Mouse (Mus musculus) heart, embryonic 15.5 days (tissue): ENCODE data around the gene Dok1. TPM values are rescaled to one million over a fixed set of nuclear protein-coding genes. Genes with fewer than 3 reads are reported as not detected.

Source experiments
- ATAC-seq: fragments of 200-750 bp; cut with Nextera tagmentation; replicated peaks from 2 replicates; pipeline ENCODE4 v1.8.0; 2017; ENCODE audit warnings: low read depth, moderate TSS enrichment; ENCODE audit not compliant: insufficient number of reproducible peaks, insufficient read depth, low FRiP score
- H3K27ac ChIP-seq: fragments of 300-500 bp; sonication (generic); 2 replicates; pipeline ENCODE4 v1.5.1; 2015; ENCODE audit warnings: mild to moderate bottlenecking, inconsistent platforms
- H3K27me3 ChIP-seq: fragments of 300-500 bp; sonication (generic); 2 replicates; pipeline ENCODE4 v1.6.1; 2015; ENCODE audit warnings: inconsistent platforms
- H3K36me3 ChIP-seq: fragments of 300-500 bp; sonication (generic); 2 replicates; pipeline ENCODE4 v1.6.1; 2015; ENCODE audit warnings: mild to moderate bottlenecking, inconsistent platforms
- H3K4me1 ChIP-seq: fragments of 300-500 bp; sonication (generic); replicated peaks from 2 replicates; pipeline ENCODE4 v1.6.1; 2015; ENCODE audit warnings: inconsistent platforms
- H3K4me2 ChIP-seq: fragments of 300-500 bp; sonication (generic); 2 replicates; pipeline ENCODE4 v1.6.1; 2015; ENCODE audit warnings: inconsistent platforms, mild to moderate bottlenecking, moderate library complexity
- H3K4me3 ChIP-seq: fragments of 300-500 bp; sonication (generic); 2 replicates; pipeline ENCODE4 v1.5.1; 2015; ENCODE audit warnings: mild to moderate bottlenecking, inconsistent platforms
- H3K9ac ChIP-seq: fragments of 300-500 bp; sonication (generic); 2 replicates; pipeline ENCODE4 v1.6.1; 2015; ENCODE audit warnings: mild to moderate bottlenecking, inconsistent platforms
- H3K9me3 ChIP-seq: fragments of 300-500 bp; sonication (generic); replicated peaks from 2 replicates; pipeline ENCODE4 v1.6.1; 2016; ENCODE audit warnings: inconsistent platforms
- WGBS: fragments of 180-500 bp; shearing (Covaris S2); methylation state at CpG from one replicate; pipeline ENCODE4 v1.1.7; 2015; ENCODE audit warnings: mixed read lengths; 5-methylcytosine and 5-hydroxymethylcytosine counted together
- polyA plus RNA-seq: library from polyadenylated mRNA; unstranded; fragments of >200 nt; fragmentation: Nextera tagmentation; extraction: Ambion mirVana; gene quantifications from 2 replicates; pipeline ENCODE4 v1.2.1, GENCODE M21; 2015

Gene Dok1
- polyA plus RNA-seq, 1 experiment from 2014 or later: 7.1 TPM

- peak overlapping the region; percentile 57 for H3K4me2 ChIP-seq
- peak overlapping the region; percentile 37 for H3K4me3 ChIP-seq
- no peaks in the 10 kb centered on the region for H3K9me3 ChIP-seq
- H3K9ac ChIP-seq: 0 out of 2 replicates have a peak overlapping the region, but pooled peaks have one; percentile 2
- peaks cover 99% of the 10 kb centered on the region for H3K27me3 ChIP-seq
- ATAC-seq: no peak
- WGBS: under 1% methylated on average over 81 of the region's 81 CpGs
- no peaks in the 10 kb centered on the region for H3K36me3 ChIP-seq
- H3K27ac ChIP-seq: no peak overlapping the region
- peaks cover 30% of the 10 kb centered on the region for H3K4me1 ChIP-seq
These were observed 35.6 kb upstream of the Dok1 start for GRCm38 (mm10) chr6:83068706-83069487.

GRCm38 (mm10) chr6:83068221-83068620, 35.0 kb upstream of the Dok1 start:
- ATAC-seq: no peak
- Histone ChIP-seq H3K36me3 (no peaks in the 10 kb centered on the region), H3K4me2 (peak overlapping the region; percentile 57), H3K4me1 (peaks cover 30% of the 10 kb centered on the region), H3K9me3 (no peaks in the 10 kb centered on the region), H3K9ac (0 out of 2 replicates have a peak overlapping the region, but pooled peaks have one; percentile 2), H3K27ac (no peak overlapping the region), H3K4me3 (peak overlapping the region; percentile 37), H3K27me3 (peaks cover 99% of the 10 kb centered on the region)
- WGBS: 12% methylated on average over 8 of the region's 8 CpGs

- Histone ChIP-seq H3K9ac (no peak overlapping the region), H3K4me3 (no peak overlapping the region), H3K9me3 (no peaks in the 10 kb centered on the region), H3K36me3 (no peaks in the 10 kb centered on the region), H3K27ac (no peak overlapping the region), H3K27me3 (peaks cover 100% of the 10 kb centered on the region), H3K4me2 (no peak overlapping the region), H3K4me1 (peaks cover 30% of the 10 kb centered on the region)
- 28% methylated on average over 6 of the region's 6 CpGs for WGBS
- ATAC-seq: no peak
These were observed 33.2 kb upstream of the Dok1 start for GRCm38 (mm10) chr6:83066441-83066840.

- Histone ChIP-seq H3K9me3 (no peaks in the 10 kb centered on the region), H3K9ac (no peak overlapping the region), H3K4me3 (no peak overlapping the region), H3K4me1 (peaks cover 26% of the 10 kb centered on the region), H3K27ac (no peak overlapping the region), H3K36me3 (no peaks in the 10 kb centered on the region), H3K4me2 (no peak overlapping the region), H3K27me3 (peaks cover 100% of the 10 kb centered on the region)
- 38% methylated on average over 8 of the region's 8 CpGs for WGBS
- ATAC-seq: no peak
These were observed 32.7 kb upstream of the Dok1 start for GRCm38 (mm10) chr6:83065995-83066394.

- 82% methylated on average over 2 of the region's 2 CpGs for WGBS
- H3K9ac ChIP-seq: no peak overlapping the region
- no peak for ATAC-seq
- H3K4me2 ChIP-seq: no peak overlapping the region
- H3K9me3 ChIP-seq: no peaks in the 10 kb centered on the region
- no peak overlapping the region for H3K4me3 ChIP-seq
- H3K36me3 ChIP-seq: peaks cover 9% of the 10 kb centered on the region
- peaks cover 42% of the 10 kb centered on the region for H3K27me3 ChIP-seq
- H3K4me1 ChIP-seq: peaks cover 12% of the 10 kb centered on the region
- H3K27ac ChIP-seq: no peak overlapping the region
These were observed 25.5 kb upstream of the Dok1 start for GRCm38 (mm10) chr6:83058725-83059124.

- no peak within 1 kb of the TSS for H3K27ac ChIP-seq
- H3K36me3 ChIP-seq: peaks cover 9% of the 10 kb centered on the region
- no peak within 1 kb of the TSS for H3K9ac ChIP-seq
- peaks cover 21% of the 10 kb centered on the region for H3K4me1 ChIP-seq
- 70% methylated on average over 3 of the region's 3 CpGs for WGBS
- no peaks in the 10 kb centered on the region for H3K9me3 ChIP-seq
- peaks cover 32% of the 10 kb centered on the region for H3K27me3 ChIP-seq
- no peak within 1 kb of the TSS for H3K4me3 ChIP-seq
- no peak within 1 kb of the TSS for H3K4me2 ChIP-seq
- no peak for ATAC-seq
These were observed 24.5 kb upstream of the Dok1 start, which contains the start of gene Dqx1 for GRCm38 (mm10) chr6:83057790-83058189. Dqx1 (plus strand) TSS chr6:83057844.

- Histone ChIP-seq H3K4me3 (peak within 1 kb of the TSS; percentile 81), H3K4me1 (peaks cover 26% of the 10 kb centered on the region), H3K27me3 (peaks cover 4% of the 10 kb centered on the region; the same call in 1 of the 2 replicates), H3K9ac (peak within 1 kb of the TSS; percentile 85), H3K36me3 (peaks cover 17% of the 10 kb centered on the region), H3K4me2 (peak within 1 kb of the TSS; percentile 95), H3K9me3 (no peaks in the 10 kb centered on the region), H3K27ac (peak within 1 kb of the TSS; percentile 80)
- ATAC-seq: peak; percentile 23
- under 1% methylated on average over 50 of the region's 50 CpGs for WGBS
These were observed 21.7 kb upstream of the Dok1 start, which contains the start of gene Htra2 for GRCm38 (mm10) chr6:83054871-83055431. Htra2 (minus strand) TSS chr6:83055273.

- Histone ChIP-seq H3K9me3 (no peaks in the 10 kb centered on the region), H3K4me2 (peak within 1 kb of the TSS; percentile 95), H3K27ac (peak within 1 kb of the TSS; percentile 80), H3K4me3 (peak within 1 kb of the TSS; percentile 81), H3K27me3 (0 out of 2 replicates have a peak, but pooled peaks cover 3% of the 10 kb centered on the region), H3K4me1 (peaks cover 26% of the 10 kb centered on the region), H3K36me3 (peaks cover 17% of the 10 kb centered on the region), H3K9ac (peak within 1 kb of the TSS; percentile 85)
- peak; percentile 95 for ATAC-seq
- under 1% methylated on average over 64 of the region's 64 CpGs for WGBS
These were observed 21.0 kb upstream of the Dok1 start, which contains the start of gene Aup1 for GRCm38 (mm10) chr6:83054074-83054851. Aup1 (plus strand) TSS chr6:83054521.

- Histone ChIP-seq H3K9me3 (no peaks in the 10 kb centered on the region), H3K27me3 (no peaks in the 10 kb centered on the region), H3K36me3 (peaks cover 17% of the 10 kb centered on the region), H3K9ac (peak overlapping the region; percentile 85), H3K4me1 (peaks cover 26% of the 10 kb centered on the region), H3K4me2 (peak overlapping the region; percentile 95), H3K4me3 (peak overlapping the region; percentile 81), H3K27ac (peak overlapping the region; percentile 80)
- WGBS: 2% methylated on average over 26 of the region's 26 CpGs
- ATAC-seq: no peak
These were observed 20.1 kb upstream of the Dok1 start for GRCm38 (mm10) chr6:83053136-83053960.

- no peaks in the 10 kb centered on the region for H3K9me3 ChIP-seq
- no peak overlapping the region for H3K27ac ChIP-seq
- ATAC-seq: no peak
- WGBS: 67% methylated on average over 10 of the region's 10 CpGs
- no peak overlapping the region for H3K4me2 ChIP-seq
- no peak overlapping the region for H3K9ac ChIP-seq
- no peak overlapping the region for H3K4me3 ChIP-seq
- peaks cover 18% of the 10 kb centered on the region for H3K4me1 ChIP-seq
- peaks cover 8% of the 10 kb centered on the region for H3K36me3 ChIP-seq
- H3K27me3 ChIP-seq: no peaks in the 10 kb centered on the region
These were observed 16.1 kb upstream of the Dok1 start for GRCm38 (mm10) chr6:83049367-83049766.
